Mouse (Mus musculus): ENCODE measurements around the gene Pglyrp1. TPM values are rescaled to one million over a fixed set of nuclear protein-coding genes. Genes with fewer than 3 reads are reported as not detected.

Pglyrp1 gene
- polyA plus RNA-seq, 2 experiments from 2014 or later: 246 to 259 TPM

DNA sequence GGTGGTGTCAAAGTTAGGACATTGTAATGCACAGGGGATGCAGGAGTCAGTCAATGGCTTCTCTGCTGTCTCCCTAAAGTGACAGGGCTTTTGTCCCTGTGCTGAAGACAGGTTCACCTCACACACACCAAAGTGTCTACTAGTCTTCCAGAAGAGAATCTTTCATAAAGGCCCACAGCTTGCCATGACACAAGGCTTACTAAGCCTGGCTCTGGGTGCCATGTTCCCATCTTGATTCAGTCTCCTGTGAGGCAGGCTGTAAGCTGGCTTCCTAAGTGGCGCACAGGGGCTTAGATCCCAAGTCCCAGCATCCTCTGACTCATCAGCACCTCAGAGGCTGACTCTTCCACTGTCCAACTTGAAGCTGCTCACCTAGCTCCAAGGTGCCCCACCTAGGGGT lies 15.8 kb downstream of the Pglyrp1 start:
- no peak for ATAC-seq

DNA sequence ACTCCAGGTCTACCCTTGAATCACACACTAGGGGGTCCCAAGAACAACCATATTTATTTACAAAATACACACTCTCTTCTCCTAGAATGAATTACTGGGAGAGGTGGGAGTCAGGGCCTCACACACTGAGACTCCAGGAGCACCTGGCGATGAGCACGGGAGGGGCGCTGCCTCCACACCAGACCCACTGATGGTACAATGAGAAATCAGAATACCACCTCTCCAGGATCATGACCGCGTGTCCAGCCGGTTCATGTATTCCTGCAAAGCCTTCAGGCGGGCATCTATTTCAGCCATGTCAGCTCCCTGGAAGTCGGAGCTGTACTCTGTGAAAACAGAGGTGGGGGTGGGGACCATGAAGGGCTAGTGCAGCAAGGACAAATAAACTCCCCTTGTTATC lies 19.7 kb downstream of the Pglyrp1 start:
- ATAC-seq: no peak

DNA sequence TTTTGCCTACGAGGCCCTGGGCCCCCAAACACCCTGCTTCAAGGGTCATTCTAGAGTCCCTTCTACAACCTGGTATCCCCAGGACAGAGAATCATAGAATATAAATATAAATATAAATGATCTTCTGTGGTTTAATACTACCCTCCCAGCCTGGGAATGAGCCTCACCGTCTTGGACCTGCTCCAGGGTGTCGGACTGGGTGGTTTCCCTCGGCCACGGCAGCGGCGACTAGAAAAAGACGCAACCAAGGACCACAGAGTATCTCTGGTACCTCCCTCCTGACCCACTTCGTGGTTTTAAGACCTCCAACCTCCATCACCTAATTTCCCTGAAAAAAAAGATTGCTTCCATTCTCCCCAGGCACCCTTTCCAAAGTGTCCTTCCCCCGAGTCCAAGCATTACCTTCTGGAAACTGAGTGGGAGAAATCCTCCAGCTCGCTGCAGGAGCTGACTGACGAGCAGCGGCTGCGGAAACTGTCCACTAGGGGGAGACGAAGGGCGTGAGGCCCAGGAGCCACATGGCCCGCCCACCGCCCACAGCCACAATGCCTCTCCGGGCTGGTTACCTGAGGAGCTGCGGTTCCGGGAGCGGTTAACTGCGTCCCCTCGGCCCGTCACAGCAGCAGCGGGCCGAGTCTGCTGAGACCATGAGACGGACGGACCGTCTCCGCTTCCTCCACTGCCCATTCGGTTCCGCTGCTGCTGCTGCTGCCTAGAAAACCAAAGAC lies 20.9 kb downstream of the Pglyrp1 start:
- ATAC-seq: peak; percentile 96

DNA sequence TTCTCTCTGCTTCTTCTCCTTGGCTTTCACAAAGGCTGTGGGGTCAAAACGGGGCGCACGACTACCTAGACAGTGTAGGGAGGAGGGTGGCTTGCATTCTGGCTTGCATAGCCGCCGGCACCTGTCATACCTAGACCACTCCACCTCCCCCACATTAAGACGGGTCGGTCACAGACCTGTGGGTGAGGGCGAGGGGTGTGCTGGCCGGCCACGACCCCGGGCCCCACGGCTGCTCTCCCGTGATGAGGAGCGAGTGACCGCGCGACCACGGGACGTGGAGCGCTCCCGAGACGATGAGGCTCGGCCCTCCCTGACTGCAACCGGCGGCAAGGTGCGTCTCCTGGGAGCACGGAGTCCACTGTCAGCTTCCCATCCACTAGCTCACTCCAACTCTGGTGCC lies 21.9 kb downstream of the Pglyrp1 start:
- no peak for ATAC-seq

DNA sequence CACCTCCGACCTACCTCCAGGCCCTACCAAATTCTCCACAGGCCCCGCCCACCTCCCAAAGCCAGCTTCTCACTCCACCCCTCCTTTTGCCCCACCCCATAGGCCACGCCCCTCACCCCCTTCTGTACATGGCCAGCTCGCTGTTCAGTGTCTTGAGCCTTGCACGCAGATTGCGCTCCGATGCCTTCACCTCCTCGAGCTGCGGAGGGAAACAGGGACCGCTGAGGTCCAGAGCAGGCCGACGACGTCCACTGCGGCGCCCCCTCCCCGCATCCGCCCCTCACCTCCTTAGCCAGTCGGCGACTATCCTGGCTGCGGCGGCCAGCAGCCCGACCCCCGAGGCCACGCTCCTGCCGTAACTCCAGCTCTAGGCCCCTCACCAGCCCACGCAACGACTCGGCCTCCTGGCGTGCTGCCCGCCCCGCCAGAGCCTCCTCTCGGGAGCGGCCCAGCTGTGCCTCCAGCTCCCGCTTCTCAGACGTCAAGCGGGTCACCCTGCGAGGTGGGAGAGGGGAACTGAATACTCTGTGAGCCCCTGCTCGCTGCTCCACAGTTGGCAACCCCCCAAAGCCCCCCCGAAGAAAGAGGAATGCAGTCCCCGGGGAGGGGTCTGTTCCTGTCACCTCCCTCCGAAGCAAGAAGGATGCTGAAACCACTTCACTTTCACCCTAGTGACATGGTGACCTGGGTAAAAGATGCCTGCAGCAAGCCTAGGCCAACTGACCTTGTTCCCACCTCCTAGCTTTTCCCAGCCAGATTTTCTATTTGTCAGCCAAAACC lies 22.7 kb downstream of the Pglyrp1 start:
- no peak for ATAC-seq

DNA sequence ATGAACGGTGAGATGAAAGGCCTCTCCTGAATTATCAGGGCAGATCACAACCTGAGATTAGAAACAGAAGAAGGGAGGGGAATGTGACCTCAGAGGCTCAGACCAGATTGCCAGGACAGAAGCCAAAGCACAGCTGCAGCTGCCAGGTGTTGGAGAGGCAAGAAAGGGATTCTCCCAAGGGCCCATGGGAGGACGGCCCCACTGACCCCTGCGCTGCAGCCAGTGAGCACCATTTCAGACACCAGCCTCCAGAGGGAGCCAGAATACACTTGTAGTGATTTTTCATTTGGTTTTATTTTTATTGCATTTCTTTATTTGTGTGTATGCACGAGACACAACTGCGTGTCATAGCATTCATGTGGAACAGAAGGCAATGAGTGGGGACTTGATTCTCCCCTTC lies 25.4 kb downstream of the Pglyrp1 start:
- ATAC-seq: no peak

DNA sequence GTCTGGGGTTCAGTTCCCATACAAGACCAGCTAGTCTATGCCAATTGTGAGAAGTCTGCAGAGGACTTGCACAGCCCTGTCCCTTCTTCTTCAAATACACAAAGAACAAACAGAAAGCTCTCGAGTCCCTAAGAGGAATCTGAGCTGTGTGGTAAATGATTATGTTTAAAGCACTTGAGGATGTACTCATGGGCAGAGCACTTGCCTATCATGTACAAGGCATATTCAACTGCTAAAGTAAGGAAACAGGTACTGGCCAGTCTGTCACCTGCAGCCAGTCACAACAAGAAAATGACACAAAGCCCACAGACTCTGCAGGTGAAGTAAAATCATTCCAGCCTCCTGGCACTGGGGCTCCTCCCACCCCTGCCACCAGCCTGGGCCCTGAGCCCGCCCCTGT lies 29.4 kb downstream of the Pglyrp1 start:
- ATAC-seq: no peak

DNA sequence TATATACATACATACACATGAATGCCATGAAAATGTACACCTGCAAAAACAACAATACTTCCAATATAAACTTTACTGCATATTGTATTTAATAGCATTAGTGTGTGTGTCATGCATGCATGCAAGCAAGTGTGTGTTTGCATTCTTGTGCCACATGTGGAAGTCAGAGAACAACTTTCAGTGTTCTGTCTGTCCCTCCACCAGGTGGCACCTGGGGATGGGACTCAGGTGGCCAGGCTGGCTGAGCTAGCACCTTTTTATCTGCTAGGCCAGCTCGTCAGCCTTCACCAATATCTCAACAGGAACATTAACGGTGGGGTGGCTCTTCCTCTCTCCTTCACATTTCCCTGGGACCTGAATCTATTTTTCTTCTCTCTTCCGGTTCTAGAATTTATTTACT lies 31.4 kb downstream of the Pglyrp1 start:
- no peak for ATAC-seq

DNA sequence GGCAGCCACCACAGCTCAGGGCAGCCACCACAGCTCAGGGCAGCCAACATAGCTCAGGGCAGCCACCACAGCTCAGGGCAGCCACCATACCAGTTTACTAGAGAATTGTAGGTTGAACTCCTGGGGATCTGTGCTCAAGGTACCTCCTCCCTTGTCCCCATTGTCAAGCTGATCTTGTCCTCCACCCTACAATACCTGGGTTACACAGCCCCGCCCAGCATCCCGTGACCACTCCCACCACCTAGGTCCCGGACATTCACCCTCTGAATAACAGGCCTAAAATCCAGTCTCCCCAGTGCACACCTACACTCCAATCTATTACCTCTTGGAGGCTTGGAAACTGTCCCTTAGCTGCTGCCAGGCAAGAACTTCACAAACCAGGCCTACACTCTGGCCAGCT lies 33.8 kb downstream of the Pglyrp1 start:
- no peak for ATAC-seq

DNA sequence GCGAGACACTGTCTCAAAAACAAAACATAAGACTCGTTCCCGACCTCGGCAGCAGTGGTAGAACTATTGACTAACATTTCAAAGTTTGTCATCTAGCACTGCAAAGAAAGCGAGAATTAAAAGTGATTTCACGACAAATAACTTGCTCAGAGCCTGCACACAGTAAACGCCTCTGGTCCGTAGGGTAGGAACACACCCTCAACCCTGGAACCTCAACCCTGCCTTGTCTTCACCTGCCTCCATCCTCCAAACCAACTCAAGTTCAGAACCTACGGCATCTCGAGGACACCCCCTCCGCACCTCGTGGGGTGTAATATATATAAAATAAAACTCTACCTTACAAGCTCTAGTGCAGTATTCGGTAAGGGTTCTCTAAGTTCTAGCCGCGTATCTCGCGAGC lies 38.7 kb downstream of the Pglyrp1 start:
- no peak for ATAC-seq

DNA sequence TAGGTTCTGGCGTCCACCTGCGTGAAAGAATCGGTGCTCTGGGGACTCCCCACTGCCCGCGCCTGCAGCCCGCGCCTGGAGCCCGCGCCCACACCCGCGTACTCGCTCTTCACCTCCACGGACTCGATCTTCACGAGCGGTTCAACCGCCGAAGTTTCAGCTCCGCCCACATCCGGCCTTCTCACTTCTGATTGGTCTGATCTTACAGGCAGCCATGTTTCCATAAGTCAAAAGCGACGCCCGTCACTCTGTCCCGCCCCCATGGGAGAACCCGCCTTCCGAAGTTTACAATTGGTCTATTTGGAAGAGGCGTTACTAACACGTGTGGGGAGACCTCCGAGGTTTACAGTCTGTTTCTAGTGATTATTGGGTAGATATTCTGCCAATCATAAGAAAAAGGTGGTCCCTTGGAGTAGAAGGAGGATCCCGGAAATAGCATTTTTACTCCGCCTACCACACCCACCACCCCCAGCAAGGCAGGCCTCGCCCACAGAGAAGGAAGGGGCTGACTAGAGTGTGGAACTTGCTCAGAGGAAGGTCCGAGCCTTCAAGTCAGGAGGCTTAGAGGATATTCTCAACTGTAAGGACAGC lies 39.2 kb downstream of the Pglyrp1 start, which contains the start of gene Ccdc61:
Gene Ccdc61, minus strand, starts transcription at position 175 of the 591 bp plus-strand sequence.
- peak; percentile 97 for ATAC-seq

DNA sequence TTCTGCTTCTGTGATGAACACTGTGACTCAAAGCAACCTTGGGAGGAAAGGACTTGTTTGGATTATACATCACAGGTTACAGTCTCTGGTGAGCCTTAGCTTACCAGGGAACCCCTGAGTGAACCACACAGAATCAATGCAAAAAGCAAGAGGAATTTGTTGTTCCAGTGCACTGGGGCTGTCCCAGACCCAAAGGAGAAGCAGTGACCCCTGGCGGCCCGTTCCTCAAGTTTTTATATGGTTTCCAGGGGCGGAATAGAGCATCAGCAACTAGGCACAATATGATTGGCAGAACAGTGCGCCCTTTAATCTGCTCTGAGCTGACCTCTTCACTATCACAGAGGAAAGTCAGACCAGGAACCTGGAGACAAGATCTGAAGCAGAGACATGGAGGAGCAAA lies 45.1 kb downstream of the Pglyrp1 start:
- no peak for ATAC-seq

DNA sequence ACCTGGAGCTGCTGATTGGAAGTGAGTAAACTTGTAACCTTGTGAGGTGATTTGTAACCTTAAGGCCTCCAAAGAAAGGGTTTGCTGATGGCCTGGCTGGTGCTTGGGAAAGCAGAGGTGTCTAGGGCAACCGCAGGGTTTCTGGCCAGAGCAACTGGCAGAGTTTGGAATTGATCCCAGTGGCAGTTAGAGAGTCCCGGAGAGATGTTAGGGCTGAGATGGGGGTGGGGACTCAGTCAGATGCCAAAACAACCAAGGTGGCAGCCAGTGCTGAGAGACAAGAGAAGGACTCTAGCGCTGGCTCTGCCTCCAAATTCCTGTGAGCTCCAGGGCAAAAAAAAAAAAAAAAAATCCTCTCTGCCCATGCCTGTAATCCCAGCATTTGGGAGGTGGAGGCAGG lies 46.8 kb downstream of the Pglyrp1 start:
- ATAC-seq: no peak

DNA sequence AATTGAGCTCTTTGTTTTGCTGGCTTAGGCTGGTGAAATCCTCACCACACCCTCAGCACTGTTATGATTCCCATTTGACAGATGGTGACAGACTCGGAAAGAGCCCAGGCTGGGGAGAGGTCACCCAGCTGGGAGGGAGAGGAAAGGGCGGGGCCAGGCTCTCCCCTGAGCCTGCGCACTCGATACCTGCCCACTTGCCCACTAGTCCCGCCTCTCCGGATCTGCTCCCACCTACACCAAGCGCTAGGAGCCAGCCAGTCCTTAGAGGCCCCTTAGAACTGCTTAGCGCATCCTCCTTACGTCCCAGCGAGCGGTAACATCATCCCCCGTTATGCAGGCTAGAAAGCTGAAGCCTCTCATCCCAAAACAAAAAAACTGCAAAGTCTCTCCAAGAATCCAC lies 49.9 kb downstream of the Pglyrp1 start:
- ATAC-seq: peak; percentile 45

DNA sequence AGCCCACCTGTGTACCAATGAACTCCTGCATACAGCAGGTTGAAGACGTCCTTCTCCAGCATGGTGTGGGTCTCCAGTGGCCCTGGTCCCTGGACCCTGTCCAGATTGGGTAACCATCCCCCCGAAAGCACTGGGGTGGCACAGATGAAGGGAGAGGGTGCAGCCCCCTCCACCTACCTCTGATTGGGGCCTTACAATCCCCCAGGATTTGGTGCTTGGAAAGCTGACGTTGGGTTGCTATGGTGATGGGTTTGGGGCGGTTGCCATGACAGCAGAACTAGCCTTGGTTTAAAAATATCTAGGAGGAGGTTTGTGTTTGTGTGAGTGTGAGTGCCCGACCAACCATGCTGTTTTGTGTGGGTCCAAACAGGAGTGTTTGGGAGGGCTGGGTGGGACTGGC lies 51.7 kb downstream of the Pglyrp1 start:
- ATAC-seq: no peak

DNA sequence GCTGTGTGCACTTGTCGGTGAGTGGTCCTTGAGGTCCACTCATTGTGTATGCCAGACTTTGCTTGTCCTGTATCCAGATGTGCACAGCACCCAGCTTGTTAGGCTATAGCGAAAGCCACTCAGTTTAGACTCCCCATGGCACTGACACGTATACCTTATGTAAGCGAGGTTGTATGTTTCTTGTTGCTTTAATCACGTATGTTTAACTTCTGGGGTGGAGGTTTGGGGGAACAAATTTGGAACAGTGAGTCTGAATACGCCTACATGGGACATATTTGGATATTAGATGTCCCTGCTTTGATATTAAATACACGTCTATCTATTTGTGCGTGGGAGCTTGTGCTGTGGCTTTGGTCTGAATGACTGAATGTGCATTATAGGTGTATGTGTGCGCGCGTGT lies 52.1 kb downstream of the Pglyrp1 start:
- no peak for ATAC-seq

DNA sequence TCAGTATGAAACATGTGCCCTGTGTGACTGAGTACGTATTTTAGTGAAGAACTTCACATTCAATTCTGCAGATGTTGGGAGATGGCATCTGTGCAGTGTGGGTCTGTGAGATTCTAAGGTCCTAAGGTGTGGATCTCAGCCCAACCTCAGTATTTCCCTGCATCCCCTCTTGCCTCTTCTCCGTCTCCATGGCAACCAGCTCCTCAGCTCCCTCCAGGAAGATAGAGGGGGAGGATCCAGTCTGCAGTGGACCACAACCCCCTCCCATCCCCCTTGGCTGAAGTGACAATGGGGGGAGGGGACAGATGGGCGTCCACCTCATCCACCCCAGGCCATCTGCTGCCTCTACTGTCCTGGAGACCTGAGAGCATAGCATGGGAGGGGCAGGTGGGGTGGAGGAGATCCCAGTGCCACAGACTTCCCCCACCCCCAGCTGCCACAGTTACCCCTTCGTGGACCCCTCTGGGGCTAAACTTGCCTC lies 52.6 kb downstream of the Pglyrp1 start:
- ATAC-seq: no peak

DNA sequence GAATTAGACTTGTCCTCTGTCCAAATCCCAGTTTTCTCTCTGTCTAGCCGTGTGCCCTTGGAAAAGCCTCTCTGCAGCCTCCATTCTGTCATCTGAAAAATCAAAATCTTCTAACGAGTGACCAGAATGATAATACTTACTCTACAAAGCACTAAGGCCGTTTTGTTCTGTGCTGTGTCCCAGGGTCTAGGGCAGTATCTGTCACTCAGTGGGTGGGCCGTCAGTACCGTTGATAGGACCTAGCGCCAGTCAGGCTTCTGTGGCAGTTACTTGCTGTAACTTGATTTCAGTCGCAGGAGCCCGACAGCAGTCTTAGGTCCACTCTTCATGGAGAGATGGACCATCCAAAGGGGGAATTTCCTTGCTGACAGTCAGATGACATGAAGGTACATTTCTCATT lies 53.2 kb downstream of the Pglyrp1 start:
- no peak for ATAC-seq

DNA sequence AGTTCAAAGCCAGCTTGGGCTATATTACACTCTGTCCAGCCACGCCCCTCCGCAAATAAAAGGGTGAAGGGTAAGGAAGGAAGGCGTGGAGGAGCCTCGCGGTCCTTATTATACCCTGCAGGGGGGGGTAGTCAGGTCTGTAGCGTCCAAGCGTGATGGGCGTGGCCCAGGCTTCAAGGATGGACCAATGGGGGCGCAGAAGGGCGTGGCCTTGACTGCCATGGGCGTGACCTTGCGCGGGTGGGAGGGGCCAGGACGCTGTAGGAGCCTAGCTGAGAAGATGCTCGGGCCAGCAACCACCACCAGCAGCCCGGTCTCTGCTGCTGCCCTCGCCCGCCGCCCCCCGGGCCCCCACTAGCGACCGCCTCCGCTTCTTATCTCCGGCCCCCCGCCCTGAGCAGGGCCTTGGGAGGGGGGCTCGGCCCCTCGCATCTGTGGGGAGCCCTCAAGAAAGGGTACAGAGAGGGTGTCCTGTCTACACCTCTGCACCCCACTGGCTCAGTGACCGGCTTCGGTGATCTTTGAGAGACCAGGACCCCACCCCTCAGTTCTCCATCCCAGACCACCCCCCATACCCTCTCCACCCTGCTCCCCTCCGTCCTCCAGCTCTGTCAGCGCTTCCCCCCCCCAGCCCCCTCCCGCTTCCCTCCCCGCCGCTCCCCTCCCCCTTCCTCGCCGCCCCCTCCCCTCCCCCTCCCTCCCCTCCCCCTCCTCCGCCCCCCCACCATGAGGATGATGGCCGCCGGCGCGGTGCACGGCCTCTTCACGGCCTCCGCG lies 54.2 kb downstream of the Pglyrp1 start, which contains the start of gene Nova2:
Gene Nova2, plus strand, starts transcription at position 727 of the 777 bp plus-strand sequence.
- peak; percentile 47 for ATAC-seq

DNA sequence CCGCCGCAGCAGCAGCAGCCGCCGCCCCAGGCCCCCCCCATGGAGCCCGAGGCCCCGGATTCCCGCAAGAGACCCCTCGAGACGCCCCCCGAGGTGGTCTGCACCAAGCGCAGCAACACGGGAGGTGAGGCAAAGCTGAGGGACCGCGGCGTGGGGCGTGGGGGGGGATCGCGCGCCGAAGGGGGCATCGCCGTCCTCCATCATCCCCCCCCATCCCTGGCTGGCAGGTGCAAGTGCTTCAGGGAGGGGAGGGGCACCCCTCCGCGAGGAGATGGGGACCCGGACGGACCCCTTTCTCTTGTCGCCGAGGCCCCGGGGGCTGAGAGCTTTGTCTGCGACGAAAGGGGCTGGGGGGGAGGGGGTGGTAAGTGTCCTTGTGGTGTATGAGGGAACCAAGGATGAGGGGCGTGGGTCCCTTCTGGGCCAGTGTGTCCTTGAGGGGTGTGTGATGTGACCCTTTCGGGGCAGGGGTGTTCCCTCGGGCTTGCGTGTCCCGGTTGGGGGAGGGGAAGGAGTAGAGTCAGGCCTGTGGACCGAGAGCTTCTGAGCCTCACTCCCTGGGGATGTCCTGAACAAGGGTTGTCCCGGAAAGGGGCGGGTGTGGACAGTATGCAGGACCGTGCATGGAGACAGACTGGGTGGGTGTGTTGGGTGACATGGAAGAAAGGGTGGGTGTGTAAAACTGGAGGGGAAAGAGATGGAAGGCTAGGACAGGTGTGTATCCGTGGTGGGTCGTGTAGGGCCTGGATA lies 55.1 kb downstream of the Pglyrp1 start:
- no peak for ATAC-seq

DNA sequence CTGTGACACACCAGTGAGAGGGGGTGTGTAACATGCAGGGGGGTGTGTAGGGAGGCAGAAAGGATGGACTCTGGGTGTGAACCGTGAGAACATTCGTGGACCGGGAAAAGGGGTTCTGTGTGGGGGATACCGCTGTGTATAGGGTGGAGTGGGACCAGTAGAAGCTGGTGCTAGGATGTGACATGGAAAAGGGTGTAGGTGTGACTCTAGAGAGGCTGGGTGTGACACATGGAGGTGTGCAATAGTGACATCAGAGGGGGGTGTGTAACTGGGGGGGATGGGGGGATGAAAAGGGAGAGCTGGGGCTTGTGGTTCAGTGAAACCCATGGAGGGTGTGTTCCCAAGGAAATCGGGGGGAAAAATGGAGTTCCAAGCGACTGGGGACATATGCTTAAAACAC lies 55.8 kb downstream of the Pglyrp1 start:
- no peak for ATAC-seq

DNA sequence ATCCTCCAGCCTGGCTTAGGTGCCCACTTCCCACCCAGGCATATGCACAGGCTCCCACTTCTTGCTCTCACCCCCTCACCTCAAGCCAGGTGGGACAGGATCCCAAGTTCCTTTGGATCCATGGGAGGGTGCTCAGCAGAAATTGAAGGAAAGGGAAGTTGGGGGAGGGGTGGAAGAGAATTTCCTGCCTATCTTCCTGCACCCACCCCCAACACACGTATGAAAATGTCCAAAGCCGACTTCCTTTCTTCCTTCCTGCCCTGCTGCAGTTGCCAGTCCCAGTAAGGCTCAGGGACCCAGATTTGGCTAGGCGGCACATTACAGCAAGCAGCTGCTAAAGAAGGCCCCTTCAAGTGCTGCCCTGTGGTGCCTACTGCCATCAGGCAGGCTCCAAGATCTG lies 56.6 kb downstream of the Pglyrp1 start:
- ATAC-seq: no peak

Data from CD4-positive, CD25-positive, alpha-beta regulatory T cell, adult 4 months (primary cell).